ENCODE assay signal across 15 mouse cellular contexts in genomic region chr1:157048996-157049395, GRCm38 (mm10). TPM values are rescaled to one million over a fixed set of nuclear protein-coding genes. Genes with fewer than 3 reads are reported as not detected.
A peak's percentile ranks its signal among the peaks of the same experiment; 100 is the strongest.
DNase-seq lines count a peak whose midpoint lies in the region; ATAC-seq lines count a peak whose summit lies in the region.
"Had no signal": no experiment of that assay in that cellular context is flagged by ENCODE, and none has a peak within 500 bp of the region (broad histone marks: within the 10 kb centered on the region; RNA-seq: fewer than 3 reads in every experiment).

No protein-coding gene starts in this region.

- peaks cover 48% of the 10 kb centered on the region for H3K4me1 ChIP-seq in forebrain, embryonic 10.5 days
- H3K4me1 ChIP-seq in forebrain, embryonic 14.5 days (ENCODE audit: control insufficient read depth, insufficient read depth, low read length) = peaks cover 17% of the 10 kb centered on the region
- H3K4me1 ChIP-seq in kidney, embryonic 16.5 days (ENCODE audit: insufficient read depth, low read length) = peaks cover 20% of the 10 kb centered on the region
- H3K4me1 ChIP-seq in neural tube, embryonic 13.5 days (replicated peaks) = peaks cover 15% of the 10 kb centered on the region
- H3K4me1 ChIP-seq in limb, embryonic 13.5 days = peaks cover 36% of the 10 kb centered on the region

- peaks cover 72% of the 10 kb centered on the region for H3K27me3 ChIP-seq in forebrain, embryonic 10.5 days (ENCODE audit: poor library complexity, severe bottlenecking)
- 0 out of 2 replicates have a peak, but pooled peaks cover 3% of the 10 kb centered on the region for H3K27me3 ChIP-seq in forebrain, embryonic 14.5 days (replicated peaks; ENCODE audit: control insufficient read depth, insufficient read depth, low read length)
- no peaks in the 10 kb centered on the region for H3K27me3 ChIP-seq in kidney, embryonic 16.5 days (ENCODE audit: insufficient read depth, low read length)
- H3K27me3 ChIP-seq in neural tube, embryonic 13.5 days = peaks cover 15% of the 10 kb centered on the region
- no peaks in the 10 kb centered on the region for H3K27me3 ChIP-seq in limb, embryonic 13.5 days
- H3K27me3 ChIP-seq: liver, embryonic 15.5 days had no signal

- peak overlapping the region; percentile 80 for H3K27ac ChIP-seq in forebrain, embryonic 10.5 days
- no peak overlapping the region for H3K27ac ChIP-seq in forebrain, embryonic 14.5 days (ENCODE audit: low read depth, low read length)
- H3K27ac ChIP-seq in kidney, embryonic 16.5 days (ENCODE audit: low read length) = no peak overlapping the region
- H3K27ac ChIP-seq in neural tube, embryonic 13.5 days (replicated peaks) = no peak overlapping the region
- 0 out of 2 replicates have a peak overlapping the region, but pooled peaks have one; percentile 63 for H3K27ac ChIP-seq in limb, embryonic 13.5 days
- H3K27ac ChIP-seq: liver, embryonic 15.5 days had no signal

- no peak overlapping the region for H3K9ac ChIP-seq in forebrain, embryonic 14.5 days (ENCODE audit: low read length)
- H3K9ac ChIP-seq in kidney, embryonic 16.5 days (replicated peaks; ENCODE audit: low read length) = 0 out of 2 replicates have a peak overlapping the region, but pooled peaks have one; percentile 25
- H3K9ac ChIP-seq in neural tube, embryonic 13.5 days = no peak overlapping the region
- no peak overlapping the region for H3K9ac ChIP-seq in limb, embryonic 13.5 days
- H3K9ac ChIP-seq: liver, embryonic 15.5 days had no signal

- H3K4me3 ChIP-seq in forebrain, embryonic 10.5 days = no peak overlapping the region
- H3K4me3 ChIP-seq in forebrain, embryonic 14.5 days (ENCODE audit: low read depth, low read length) = no peak overlapping the region
- no peak overlapping the region for H3K4me3 ChIP-seq in kidney, embryonic 16.5 days (ENCODE audit: low read length)
- H3K4me3 ChIP-seq in neural tube, embryonic 13.5 days = no peak overlapping the region
- no peak overlapping the region for H3K4me3 ChIP-seq in limb, embryonic 13.5 days
- H3K4me3 ChIP-seq: liver, embryonic 15.5 days had no signal

- H3K36me3 ChIP-seq in forebrain, embryonic 10.5 days (replicated peaks) = no peaks in the 10 kb centered on the region
- H3K36me3 ChIP-seq in forebrain, embryonic 14.5 days (ENCODE audit: control insufficient read depth, insufficient read depth, low read length) = no peaks in the 10 kb centered on the region
- H3K36me3 ChIP-seq in kidney, embryonic 16.5 days (ENCODE audit: insufficient read depth, low read length) = no peaks in the 10 kb centered on the region
- H3K36me3 ChIP-seq in neural tube, embryonic 13.5 days = no peaks in the 10 kb centered on the region
- no peaks in the 10 kb centered on the region for H3K36me3 ChIP-seq in limb, embryonic 13.5 days
- H3K36me3 ChIP-seq: liver, embryonic 15.5 days had no signal

- peaks cover 4% of the 10 kb centered on the region; the same call in 1 of the 2 replicates for H3K9me3 ChIP-seq in forebrain, embryonic 10.5 days
- no peaks in the 10 kb centered on the region for H3K9me3 ChIP-seq in forebrain, embryonic 14.5 days (replicated peaks; ENCODE audit: control insufficient read depth, low read length)
- no peaks in the 10 kb centered on the region for H3K9me3 ChIP-seq in kidney, embryonic 16.5 days (ENCODE audit: low read length)
- no peaks in the 10 kb centered on the region for H3K9me3 ChIP-seq in neural tube, embryonic 13.5 days
- H3K9me3 ChIP-seq in limb, embryonic 13.5 days = no peaks in the 10 kb centered on the region
- H3K9me3 ChIP-seq: liver, embryonic 15.5 days had no signal

- H3K4me2 ChIP-seq in forebrain, embryonic 14.5 days (ENCODE audit: low read length) = no peak overlapping the region
- H3K4me2 ChIP-seq in kidney, embryonic 16.5 days (replicated peaks; ENCODE audit: low read depth, low read length) = no peak overlapping the region
- H3K4me2 ChIP-seq in neural tube, embryonic 13.5 days = no peak overlapping the region
- H3K4me2 ChIP-seq in limb, embryonic 13.5 days (replicated peaks) = no peak overlapping the region
- H3K4me2 ChIP-seq: heart, embryonic 11.5 days; liver, embryonic 15.5 days had no signal

- no peak for ATAC-seq in forebrain, embryonic 14.5 days
- peak; percentile 12; the same call in 1 of the 2 replicates for ATAC-seq in kidney, embryonic 16.5 days (ENCODE audit: low FRiP score, low TSS enrichment)
- 0 out of 2 replicates have a peak, but pooled peaks have one; percentile 5 for ATAC-seq in neural tube, embryonic 13.5 days (ENCODE audit: low read depth)
- ATAC-seq in limb, embryonic 13.5 days (ENCODE audit: low FRiP score, low read depth) = no peak

- 59% methylated on average over 3 of the region's 3 CpGs for WGBS in forebrain, embryonic 10.5 days
- WGBS in forebrain, embryonic 14.5 days = 64% methylated on average over 3 of the region's 3 CpGs
- WGBS in kidney, embryonic 16.5 days = 79% methylated on average over 3 of the region's 3 CpGs
- WGBS in neural tube, embryonic 13.5 days = 89% methylated on average over 3 of the region's 3 CpGs
- WGBS in limb, embryonic 13.5 days = 90% methylated on average over 3 of the region's 3 CpGs

- no peak for DNase-seq in forebrain, embryonic 10.5 days (ENCODE audit: extremely low spot score, low spot score)
- DNase-seq in forebrain, embryonic 14.5 days (ENCODE audit: low spot score) = no peak
- no peak for DNase-seq in kidney, postnatal 10 days
- DNase-seq in neural tube, embryonic 10.5 days (ENCODE audit: extremely low spot score, low spot score) = no peak
- DNase-seq in lung, postnatal 25 days (ENCODE audit: low spot score) = no peak
- DNase-seq: cerebellum, adult 9-11 months; gastrocnemius, postnatal 36 days; kidney, adult 2 months; right cerebral cortex, postnatal 25 days; thymus, adult 18-20 months had no signal

RNA-seq across cellular contexts. Expression of gene Tex35, which starts 59.5 kb away (rescaled TPM):
- polyA plus RNA-seq in forebrain, embryonic 10.5 days (2016; fragmentation: Nextera tagmentation; extraction: Ambion mirVana) = not detected in 2 replicates
- polyA plus RNA-seq in forebrain, embryonic 14.5 days (2014; fragmentation: Nextera tagmentation; extraction: Ambion mirVana) = not detected in 2 replicates
- 0.20 TPM in 1 of 2 replicates, not detected in the other for polyA plus RNA-seq in kidney, embryonic 16.5 days (2015; fragmentation: Nextera tagmentation; extraction: Ambion mirVana)
- polyA plus RNA-seq in neural tube, embryonic 13.5 days (2015; fragmentation: Nextera tagmentation; extraction: Ambion mirVana) = not detected in 2 replicates
- not detected in 2 replicates for polyA plus RNA-seq in limb, embryonic 13.5 days (2015; fragmentation: Nextera tagmentation; extraction: Ambion mirVana)
- polyA plus RNA-seq: heart, embryonic 11.5 days; liver, embryonic 15.5 days had no signal

Comparison
In these comparisons a context has a peak if more than half of its experiments do, and no peak if none do; other contexts are left out.
1. H3K27ac ChIP-seq: peak in forebrain, embryonic 10.5 days (single experiment) and limb, embryonic 13.5 days (single experiment); none in forebrain, embryonic 14.5 days (single experiment), kidney, embryonic 16.5 days (single experiment) and neural tube, embryonic 13.5 days (single experiment).
2. ATAC-seq: peak in kidney, embryonic 16.5 days (single experiment) and neural tube, embryonic 13.5 days (single experiment); none in forebrain, embryonic 14.5 days (single experiment) and limb, embryonic 13.5 days (single experiment).